Mouse (Mus musculus) forebrain, embryonic 15.5 days (tissue): ENCODE data around the gene Irx2. TPM values are rescaled to one million over a fixed set of nuclear protein-coding genes. Genes with fewer than 3 reads are reported as not detected.

Source experiments
- ATAC-seq: fragments of 200-750 bp; cut with Nextera tagmentation; replicated peaks from 2 replicates; pipeline ENCODE4 v1.8.0; 2017; ENCODE audit warnings: mild to moderate bottlenecking, moderate TSS enrichment, moderate library complexity
- H3K27ac ChIP-seq: fragments of 300-500 bp; sonication (generic); replicated peaks from 2 replicates; pipeline ENCODE4 v1.5.1; 2015; ENCODE audit warnings: mild to moderate bottlenecking, inconsistent platforms
- H3K27me3 ChIP-seq: fragments of 300-500 bp; sonication (generic); 2 replicates; pipeline ENCODE4 v1.6.1; 2015; ENCODE audit warnings: inconsistent platforms
- H3K36me3 ChIP-seq: fragments of 300-500 bp; sonication (generic); 2 replicates; pipeline ENCODE4 v1.6.1; 2015; ENCODE audit warnings: mild to moderate bottlenecking, inconsistent platforms
- H3K4me1 ChIP-seq: fragments of 300-500 bp; sonication (generic); 2 replicates; pipeline ENCODE4 v1.6.1; 2015; ENCODE audit warnings: inconsistent platforms
- H3K4me2 ChIP-seq: fragments of 300-500 bp; sonication (generic); replicated peaks from 2 replicates; pipeline ENCODE4 v1.6.1; 2015; ENCODE audit warnings: mild to moderate bottlenecking, inconsistent platforms
- H3K4me3 ChIP-seq: fragments of 300-500 bp; sonication (generic); 2 replicates; pipeline ENCODE4 v1.5.1; 2015; ENCODE audit warnings: mild to moderate bottlenecking, inconsistent platforms
- H3K9ac ChIP-seq: fragments of 300-500 bp; sonication (generic); replicated peaks from 2 replicates; pipeline ENCODE4 v1.6.1; 2015; ENCODE audit warnings: mild to moderate bottlenecking, inconsistent platforms
- H3K9me3 ChIP-seq: fragments of 300-500 bp; sonication (generic); 2 replicates; pipeline ENCODE4 v1.6.1; 2016; ENCODE audit warnings: inconsistent platforms
- WGBS: fragments of 180-500 bp; shearing (Covaris S2); methylation state at CpG from one replicate; pipeline ENCODE4 v1.1.7; 2015; ENCODE audit warnings: mixed read lengths; 5-methylcytosine and 5-hydroxymethylcytosine counted together
- polyA plus RNA-seq: library from polyadenylated mRNA; unstranded; fragments of >200 nt; fragmentation: Nextera tagmentation; extraction: Ambion mirVana; gene quantifications from 2 replicates; pipeline ENCODE4 v1.2.1, GENCODE M21; 2015

Irx2 gene
- polyA plus RNA-seq, result 0.90 and 1.4 TPM in 2 replicates

DNA sequence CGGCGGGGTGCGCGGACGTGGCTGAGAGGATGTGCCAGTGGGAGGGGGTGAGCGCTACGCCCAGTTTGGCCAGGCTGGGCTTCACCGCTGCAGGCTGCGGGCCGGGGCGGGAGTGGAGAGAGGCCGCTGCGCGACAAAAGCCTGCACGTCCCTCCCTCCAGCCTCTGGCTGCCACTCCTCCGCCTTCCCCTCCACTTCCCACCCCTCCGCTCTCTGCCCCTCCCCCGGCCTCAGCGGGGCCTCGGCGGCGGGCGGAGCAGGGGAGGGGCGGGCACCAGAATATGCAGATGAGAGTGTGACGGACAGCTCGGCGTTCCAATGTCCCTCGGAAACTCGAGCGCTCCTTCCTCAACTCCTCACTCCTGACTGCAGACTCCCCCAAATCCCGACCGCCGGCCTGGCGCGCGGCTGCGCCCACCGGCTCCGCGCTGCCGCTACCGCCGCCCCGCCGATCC is at the start of gene Irx2:
TSS of gene Irx2 (plus strand) at position 359 of the 455 bp plus-strand sequence.
- Histone ChIP-seq H3K4me2 (peak within 1 kb of the TSS; percentile 85), H3K27me3 (peaks cover 93% of the 10 kb centered on the region), H3K36me3 (no peaks in the 10 kb centered on the region), H3K9me3 (no peaks in the 10 kb centered on the region), H3K27ac (no peak within 1 kb of the TSS), H3K9ac (peak within 1 kb of the TSS; percentile 36; the same call in 1 of the 2 replicates), H3K4me3 (peak within 1 kb of the TSS; percentile 45), H3K4me1 (peaks cover 31% of the 10 kb centered on the region)
- WGBS, result 0% methylated on average over 43 of the region's 45 CpGs
- ATAC-seq, result peak; percentile 75

- Histone ChIP-seq H3K4me1 (no peaks in the 10 kb centered on the region), H3K27ac (no peak overlapping the region), H3K9me3 (peaks cover 3% of the 10 kb centered on the region; the same call in 1 of the 2 replicates), H3K27me3 (no peaks in the 10 kb centered on the region), H3K9ac (no peak overlapping the region), H3K36me3 (no peaks in the 10 kb centered on the region), H3K4me2 (no peak overlapping the region), H3K4me3 (no peak overlapping the region)
- no peak for ATAC-seq
- WGBS, result 92% methylated on average over 2 of the region's 2 CpGs
These were observed 47.3 kb upstream of the Irx2 start for GRCm38 (mm10) chr13:72581276-72581675.

DNA sequence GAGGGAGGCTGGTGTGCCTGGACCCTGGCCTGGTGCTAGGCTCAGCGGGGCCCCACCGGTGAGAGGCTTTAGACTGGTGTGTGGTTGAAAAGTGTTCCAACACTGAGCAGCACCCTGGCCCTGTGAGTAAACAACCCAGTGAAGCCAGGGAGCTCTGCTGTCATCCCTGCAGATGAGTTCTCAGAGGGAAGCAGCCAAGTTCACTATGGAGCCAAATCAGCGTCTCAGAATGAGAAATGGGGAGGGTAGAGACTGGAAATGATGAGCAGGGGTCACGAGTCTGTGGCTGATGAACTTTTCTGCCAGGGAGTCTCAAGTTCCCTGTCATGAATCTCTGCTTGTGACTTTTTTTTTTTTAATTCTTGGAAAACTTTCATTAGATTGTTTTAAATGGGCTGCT is 36.1 kb upstream of the Irx2 start:
- Histone ChIP-seq H3K4me1 (no peaks in the 10 kb centered on the region), H3K27me3 (no peaks in the 10 kb centered on the region), H3K36me3 (no peaks in the 10 kb centered on the region), H3K9ac (no peak overlapping the region), H3K27ac (no peak overlapping the region), H3K4me3 (no peak overlapping the region), H3K9me3 (no peaks in the 10 kb centered on the region), H3K4me2 (no peak overlapping the region)
- no peak for ATAC-seq
- 67% methylated on average over 4 of the region's 4 CpGs for WGBS

GRCm38 (mm10) chr13:72593310-72593709 is 35.3 kb upstream of the Irx2 start:
- Histone ChIP-seq H3K36me3 (no peaks in the 10 kb centered on the region), H3K9me3 (no peaks in the 10 kb centered on the region), H3K4me3 (no peak overlapping the region), H3K4me1 (no peaks in the 10 kb centered on the region), H3K27me3 (no peaks in the 10 kb centered on the region), H3K27ac (no peak overlapping the region), H3K4me2 (no peak overlapping the region), H3K9ac (no peak overlapping the region)
- ATAC-seq, result no peak
- 95% methylated on average over 6 of the region's 6 CpGs for WGBS

DNA sequence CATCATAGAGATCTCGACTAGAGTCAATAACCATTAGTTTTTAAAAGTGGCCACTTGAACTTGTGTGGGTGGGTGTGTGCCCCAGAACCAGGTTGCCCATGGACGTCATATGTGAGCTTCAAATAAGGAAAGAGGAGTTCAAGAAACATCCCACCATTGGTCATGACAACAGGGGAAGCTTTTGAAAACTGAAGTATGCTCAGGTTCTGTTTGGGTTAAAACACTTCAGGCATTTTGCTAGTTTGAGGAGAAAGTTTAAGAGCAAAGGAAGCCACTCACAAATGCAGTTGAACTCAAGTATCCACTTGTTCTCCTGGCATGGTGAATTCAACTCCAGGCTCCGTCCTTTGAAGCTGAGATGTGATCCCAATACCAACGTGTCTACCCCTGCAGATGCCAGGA is 34.9 kb upstream of the Irx2 start:
- no peak overlapping the region for H3K27ac ChIP-seq
- H3K9me3 ChIP-seq, result no peaks in the 10 kb centered on the region
- no peak overlapping the region for H3K4me3 ChIP-seq
- no peaks in the 10 kb centered on the region for H3K36me3 ChIP-seq
- no peak overlapping the region for H3K4me2 ChIP-seq
- no peak overlapping the region for H3K9ac ChIP-seq
- H3K27me3 ChIP-seq, result no peaks in the 10 kb centered on the region
- no peak for ATAC-seq
- no peaks in the 10 kb centered on the region for H3K4me1 ChIP-seq
- 81% methylated on average over 4 of the region's 4 CpGs for WGBS

- no peak overlapping the region for H3K9ac ChIP-seq
- 95% methylated on average over 3 of the region's 3 CpGs for WGBS
- no peaks in the 10 kb centered on the region for H3K4me1 ChIP-seq
- no peaks in the 10 kb centered on the region for H3K27me3 ChIP-seq
- no peak overlapping the region for H3K4me2 ChIP-seq
- no peaks in the 10 kb centered on the region for H3K36me3 ChIP-seq
- H3K4me3 ChIP-seq, result no peak overlapping the region
- no peak for ATAC-seq
- no peak overlapping the region for H3K27ac ChIP-seq
- H3K9me3 ChIP-seq, result no peaks in the 10 kb centered on the region
These were observed 29.4 kb upstream of the Irx2 start for GRCm38 (mm10) chr13:72599254-72599653.

DNA sequence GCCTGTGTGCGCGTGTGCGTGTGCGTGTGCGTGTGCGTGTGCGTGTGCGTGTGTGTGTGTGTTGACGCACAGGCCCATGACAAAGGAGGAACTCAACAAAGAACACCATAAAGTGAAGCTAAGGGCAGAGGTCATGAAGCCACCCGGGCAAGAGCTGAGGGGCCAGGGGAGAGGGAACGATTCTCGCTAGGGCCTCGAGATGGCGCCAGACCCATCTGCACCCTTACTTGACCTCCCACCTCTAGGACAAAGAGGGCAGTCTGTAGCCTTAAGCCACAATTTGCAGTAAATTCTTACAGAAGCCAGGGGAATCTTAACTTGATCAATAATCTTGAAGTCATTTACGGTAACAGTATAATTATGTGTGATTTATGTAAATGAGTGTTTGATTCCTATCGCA is 19.9 kb upstream of the Irx2 start:
- H3K9me3 ChIP-seq, result no peaks in the 10 kb centered on the region
- H3K4me2 ChIP-seq, result no peak overlapping the region
- WGBS, result 60% methylated on average over 16 of the region's 16 CpGs
- no peak overlapping the region for H3K9ac ChIP-seq
- H3K36me3 ChIP-seq, result no peaks in the 10 kb centered on the region
- no peak for ATAC-seq
- H3K4me3 ChIP-seq, result no peak overlapping the region
- no peaks in the 10 kb centered on the region for H3K4me1 ChIP-seq
- H3K27ac ChIP-seq, result no peak overlapping the region
- no peaks in the 10 kb centered on the region for H3K27me3 ChIP-seq

DNA sequence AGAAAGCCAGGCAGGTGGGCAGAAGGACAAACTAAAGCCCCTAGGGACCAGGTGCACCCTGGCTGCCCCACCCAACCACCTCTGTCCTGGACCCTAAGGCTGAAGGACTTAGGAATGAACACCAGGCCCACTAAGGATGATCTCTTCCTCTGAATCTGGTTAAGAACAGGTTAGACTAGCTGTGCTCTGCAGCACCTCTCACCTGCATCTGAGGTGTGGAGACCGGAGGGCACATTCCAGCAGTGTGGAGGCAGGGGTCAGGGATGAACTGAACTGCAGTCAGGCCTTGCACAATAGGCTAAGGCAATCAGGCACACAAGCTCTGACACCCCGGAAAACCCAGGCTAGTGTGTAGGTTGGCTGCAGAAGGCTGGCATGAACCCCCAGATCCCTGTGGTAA is 18.3 kb upstream of the Irx2 start:
- H3K9ac ChIP-seq, result no peak overlapping the region
- H3K4me1 ChIP-seq, result no peaks in the 10 kb centered on the region
- H3K36me3 ChIP-seq, result no peaks in the 10 kb centered on the region
- H3K9me3 ChIP-seq, result no peaks in the 10 kb centered on the region
- 92% methylated on average over 2 of the region's 2 CpGs for WGBS
- H3K4me3 ChIP-seq, result no peak overlapping the region
- no peak overlapping the region for H3K4me2 ChIP-seq
- H3K27me3 ChIP-seq, result no peaks in the 10 kb centered on the region
- ATAC-seq, result no peak
- no peak overlapping the region for H3K27ac ChIP-seq

DNA sequence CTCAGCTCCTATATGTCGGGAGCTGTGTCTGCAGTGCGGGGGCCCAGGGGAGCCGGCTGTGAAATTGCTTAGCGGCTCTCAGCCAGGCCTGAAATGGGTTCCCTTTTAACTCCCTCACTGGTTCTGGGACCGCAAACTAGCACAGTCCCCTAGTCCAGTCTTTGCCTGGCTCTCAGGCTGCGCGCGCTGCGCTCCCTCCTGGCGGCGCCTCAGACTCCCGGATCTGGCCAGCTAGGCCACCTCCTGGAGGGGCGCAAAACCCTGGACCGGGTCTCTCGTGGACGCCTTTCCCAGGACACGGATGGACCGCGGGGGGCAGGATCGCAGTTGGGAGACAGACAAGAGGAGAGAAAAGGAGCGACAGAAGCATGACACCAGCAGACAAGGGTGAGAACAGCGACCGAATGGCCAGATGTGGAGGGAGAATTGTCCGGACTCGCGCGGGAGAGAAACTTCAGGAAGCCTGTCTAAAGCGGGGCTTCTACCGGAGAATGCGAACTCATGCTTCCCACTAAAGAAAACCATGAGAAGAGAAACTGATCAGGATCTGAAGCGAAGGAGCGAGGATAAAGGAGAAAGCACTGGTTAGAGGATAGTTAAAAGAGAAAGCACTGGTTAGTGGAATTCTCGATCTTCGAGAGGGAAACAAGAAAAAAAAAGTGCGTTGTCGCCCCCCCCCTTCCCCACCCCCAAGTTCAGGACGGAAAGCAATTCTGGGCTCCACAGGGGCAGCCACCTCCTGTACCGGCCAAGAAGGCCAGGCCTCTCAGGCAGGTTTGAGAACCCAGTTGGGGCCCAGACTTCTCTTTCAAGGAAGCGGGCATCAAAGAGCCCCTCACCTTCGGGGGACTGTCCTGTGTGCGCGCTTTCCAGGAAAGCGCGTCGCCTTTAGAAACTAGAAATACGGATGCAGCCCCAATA is 4.4 kb upstream of the Irx2 start:
- Histone ChIP-seq H3K36me3 (no peaks in the 10 kb centered on the region), H3K9me3 (no peaks in the 10 kb centered on the region), H3K27ac (no peak overlapping the region), H3K27me3 (peaks cover 91% of the 10 kb centered on the region), H3K9ac (no peak overlapping the region), H3K4me2 (no peak overlapping the region), H3K4me3 (no peak overlapping the region), H3K4me1 (peaks cover 18% of the 10 kb centered on the region)
- ATAC-seq, result no peak
- WGBS, result under 1% methylated on average over 46 of the region's 46 CpGs

- Histone ChIP-seq H3K9ac (no peak overlapping the region), H3K4me2 (no peak overlapping the region), H3K9me3 (no peaks in the 10 kb centered on the region), H3K4me1 (peaks cover 21% of the 10 kb centered on the region), H3K27ac (no peak overlapping the region), H3K27me3 (peaks cover 90% of the 10 kb centered on the region), H3K4me3 (no peak overlapping the region), H3K36me3 (no peaks in the 10 kb centered on the region)
- no peak for ATAC-seq
- 5% methylated on average over 6 of the region's 6 CpGs for WGBS
These were observed 3.8 kb upstream of the Irx2 start for GRCm38 (mm10) chr13:72624847-72625170.

DNA sequence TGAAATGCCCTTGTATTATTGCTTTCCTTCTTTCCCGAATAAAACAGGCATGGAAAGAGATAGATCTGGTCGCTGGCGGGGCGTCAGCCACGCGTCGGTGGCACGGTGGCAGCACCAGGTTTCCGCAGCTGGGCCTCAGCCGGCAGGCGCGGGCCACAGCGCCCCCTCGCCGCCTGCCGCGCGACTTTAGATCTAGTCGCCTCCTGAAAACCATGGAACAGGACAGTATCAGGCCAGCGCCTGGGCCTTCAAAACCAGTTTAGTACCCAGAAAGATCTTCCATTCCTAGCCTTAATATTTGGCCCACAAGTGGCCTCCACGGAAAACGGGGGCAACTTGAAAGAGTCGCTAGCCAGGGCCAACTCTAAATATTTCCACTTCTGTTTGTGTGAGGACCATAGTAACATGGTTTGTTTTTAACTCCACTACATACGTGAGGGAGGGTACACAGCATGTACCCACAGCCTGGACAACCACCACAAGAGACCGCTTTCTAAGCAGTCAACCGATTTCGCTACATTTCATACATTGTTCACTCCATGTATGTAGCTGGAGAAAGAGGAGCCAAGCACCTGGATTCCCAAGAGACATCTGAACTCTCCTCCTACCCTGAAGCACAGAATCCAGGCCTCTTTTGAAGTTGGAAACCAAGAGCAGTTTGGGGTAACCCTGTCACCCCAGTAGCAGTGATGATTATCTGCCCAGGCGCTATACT is 3.2 kb upstream of the Irx2 start:
- Histone ChIP-seq H3K9ac (no peak overlapping the region), H3K4me3 (no peak overlapping the region), H3K9me3 (no peaks in the 10 kb centered on the region), H3K4me2 (no peak overlapping the region), H3K4me1 (peaks cover 21% of the 10 kb centered on the region), H3K27ac (no peak overlapping the region), H3K27me3 (peaks cover 93% of the 10 kb centered on the region), H3K36me3 (no peaks in the 10 kb centered on the region)
- ATAC-seq, result no peak
- 3% methylated on average over 28 of the region's 28 CpGs for WGBS
